Mouse (Mus musculus) lung, postnatal 0 days (tissue): ENCODE measurements at regions not wholly inside any gene's neighbourhood (a gene's known extent, or its start where the extent isn't known, plus 50 kb on each side); places are given as distances from the start of the nearest gene placed in this dataset.

Source experiments
- CTCF ChIP-seq: IDR thresholded peaks from 2 replicates; pipeline ENCODE4 v1.5.1; 2016; ENCODE audit warnings: antibody characterized with exemption, mild to moderate bottlenecking
- EP300 ChIP-seq: IDR thresholded peaks from 2 replicates; pipeline ENCODE4 v1.6.1; 2016; ENCODE audit warnings: antibody characterized with exemption, mild to moderate bottlenecking, control low read depth

DNA sequence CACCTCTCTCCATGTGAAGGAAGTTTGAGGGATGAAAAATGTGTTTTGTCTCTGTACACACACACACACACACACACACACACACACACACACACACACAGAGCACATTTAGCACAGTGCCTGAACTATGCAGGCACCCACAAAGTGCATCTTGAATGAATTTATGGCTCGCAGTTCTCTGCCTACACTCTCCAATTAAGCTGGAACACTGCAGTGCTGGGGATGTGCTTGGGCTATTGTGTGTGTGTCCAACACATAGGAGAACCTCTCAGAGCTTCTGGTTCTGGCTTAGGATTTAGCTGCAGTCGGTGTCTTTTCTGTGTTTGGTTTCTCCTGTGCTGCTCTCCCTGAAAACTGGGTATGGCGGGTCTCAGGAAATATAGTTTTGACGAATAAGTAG is 83.1 kb downstream of the Hes1 start:
- no peak for TF ChIP-seq CTCF
- TF ChIP-seq EP300 = no peak
